In genomic region chr19:17166288-17166687, GRCm38 (mm10) we compare ENCODE assay signal across 17 mouse cellular contexts.
DNase-seq lines count a peak whose midpoint lies in the region; ATAC-seq and TF ChIP-seq lines count a peak whose summit lies in the region.
"Had no signal": no experiment of that assay in that cellular context is flagged by ENCODE, and none has a peak within 500 bp of the region (broad histone marks: within the 10 kb centered on the region; RNA-seq: fewer than 3 reads in every experiment).

No protein-coding gene starts in this region.

- no peaks in the 10 kb centered on the region for H3K27me3 ChIP-seq in heart, embryonic 10.5 days (ENCODE audit: insufficient read depth, poor library complexity, severe bottlenecking)
- H3K27me3 ChIP-seq in forebrain, embryonic 12.5 days: no peaks in the 10 kb centered on the region
- no peaks in the 10 kb centered on the region for H3K27me3 ChIP-seq in stomach, postnatal 0 days (ENCODE audit: control insufficient read depth, insufficient read depth, low read length)
- H3K27me3 ChIP-seq: midbrain, embryonic 13.5 days; neural tube, embryonic 13.5 days had no signal

- H3K4me1 ChIP-seq in heart, embryonic 10.5 days: peaks cover 6% of the 10 kb centered on the region; the same call in 1 of the 2 replicates
- no peaks in the 10 kb centered on the region for H3K4me1 ChIP-seq in forebrain, embryonic 12.5 days
- no peaks in the 10 kb centered on the region for H3K4me1 ChIP-seq in stomach, postnatal 0 days (replicated peaks; ENCODE audit: control insufficient read depth, insufficient read depth)
- H3K4me1 ChIP-seq: neural tube, embryonic 13.5 days had no signal

- no peak overlapping the region for H3K4me2 ChIP-seq in forebrain, embryonic 12.5 days
- H3K4me2 ChIP-seq in stomach, postnatal 0 days (replicated peaks; ENCODE audit: low read depth): no peak overlapping the region
- H3K4me2 ChIP-seq: heart, embryonic 11.5 days; midbrain, embryonic 13.5 days; neural tube, embryonic 13.5 days had no signal

- H3K9me3 ChIP-seq in heart, embryonic 10.5 days: no peaks in the 10 kb centered on the region
- no peaks in the 10 kb centered on the region for H3K9me3 ChIP-seq in forebrain, embryonic 12.5 days
- H3K9me3 ChIP-seq in stomach, postnatal 0 days (ENCODE audit: control insufficient read depth, low read length): no peaks in the 10 kb centered on the region
- H3K9me3 ChIP-seq: embryonic facial prominence, embryonic 10.5 days; hindbrain, embryonic 10.5 days; midbrain, embryonic 13.5 days; neural tube, embryonic 13.5 days had no signal

- H3K27ac ChIP-seq in heart, embryonic 10.5 days: no peak overlapping the region
- no peak overlapping the region for H3K27ac ChIP-seq in forebrain, embryonic 12.5 days
- H3K27ac ChIP-seq in stomach, postnatal 0 days (replicated peaks): no peak overlapping the region
- H3K27ac ChIP-seq: embryonic facial prominence, embryonic 10.5 days; hindbrain, embryonic 10.5 days; midbrain, embryonic 13.5 days; neural tube, embryonic 13.5 days had no signal

- no peaks in the 10 kb centered on the region for H3K36me3 ChIP-seq in heart, embryonic 10.5 days
- no peaks in the 10 kb centered on the region for H3K36me3 ChIP-seq in forebrain, embryonic 12.5 days (replicated peaks)
- H3K36me3 ChIP-seq in stomach, postnatal 0 days (ENCODE audit: control insufficient read depth, insufficient read depth, low read length): no peaks in the 10 kb centered on the region
- H3K36me3 ChIP-seq: embryonic facial prominence, embryonic 10.5 days; hindbrain, embryonic 10.5 days; midbrain, embryonic 13.5 days; neural tube, embryonic 13.5 days had no signal

- H3K9ac ChIP-seq in forebrain, embryonic 12.5 days: no peak overlapping the region
- no peak overlapping the region for H3K9ac ChIP-seq in stomach, postnatal 0 days (ENCODE audit: low read length)
- H3K9ac ChIP-seq: midbrain, embryonic 13.5 days; neural tube, embryonic 13.5 days had no signal

- DNase-seq in heart, adult 9 months (ENCODE audit: low spot score in 2 of 2): peak; percentile 19 to 34
- no peak for DNase-seq in heart, embryonic 10.5 days (ENCODE audit: low spot score)
- DNase-seq in spleen, postnatal 36 days (ENCODE audit: low spot score in 2 of 2): peak; percentile 32 to 53
- DNase-seq in spleen, postnatal 4 days (ENCODE audit: low spot score in 2 of 2): no peak
- peak; percentile 40 for DNase-seq in lung, postnatal 36 days
- DNase-seq in skeletal muscle tissue, adult 2 months (ENCODE audit: low read depth, low spot score): peak; percentile 27
- no peak for DNase-seq in stomach, postnatal 0 days (ENCODE audit: low spot score)
- DNase-seq: cerebellum, postnatal 10 days; layer of hippocampus, postnatal 36 days; left cerebral cortex, postnatal 4 days; thymus, adult 18-20 months had no signal

- TF ChIP-seq EP300 in stomach, postnatal 0 days (optimal IDR thresholded peaks at IDR 0.05): no peak

- ATAC-seq in forebrain, embryonic 12.5 days (ENCODE audit: low FRiP score): no peak
- no peak for ATAC-seq in stomach, postnatal 0 days (ENCODE audit: low FRiP score, low TSS enrichment)
- ATAC-seq: midbrain, embryonic 13.5 days had no signal

- TF ChIP-seq CTCF in stomach, postnatal 0 days (IDR thresholded peaks at IDR 0.05; ENCODE audit: low read depth): no peak

- WGBS in heart, embryonic 10.5 days: 73% methylated on average over 7 of the region's 7 CpGs
- 90% methylated on average over 7 of the region's 7 CpGs for WGBS in forebrain, embryonic 12.5 days
- 73% methylated on average over 7 of the region's 7 CpGs for WGBS in stomach, postnatal 0 days

- no peak overlapping the region for H3K4me3 ChIP-seq in heart, embryonic 10.5 days
- H3K4me3 ChIP-seq in forebrain, embryonic 12.5 days (replicated peaks): no peak overlapping the region
- H3K4me3 ChIP-seq in stomach, postnatal 0 days (ENCODE audit: low read depth, low read length): no peak overlapping the region
- H3K4me3 ChIP-seq: embryonic facial prominence, embryonic 10.5 days; hindbrain, embryonic 10.5 days; midbrain, embryonic 13.5 days; neural tube, embryonic 13.5 days had no signal

Comparison
In these comparisons a context has a peak if more than half of its experiments do, and no peak if none do; other contexts are left out.
1. DNase-seq: peak in heart, adult 9 months (2 of 2), spleen, postnatal 36 days (2 of 2), lung, postnatal 36 days (single experiment) and skeletal muscle tissue, adult 2 months (single experiment); none in heart, embryonic 10.5 days (single experiment), spleen, postnatal 4 days (0 of 2) and stomach, postnatal 0 days (single experiment).